Comparison of ENCODE assay signal across 21 mouse cellular contexts in the genomic region with DNA sequence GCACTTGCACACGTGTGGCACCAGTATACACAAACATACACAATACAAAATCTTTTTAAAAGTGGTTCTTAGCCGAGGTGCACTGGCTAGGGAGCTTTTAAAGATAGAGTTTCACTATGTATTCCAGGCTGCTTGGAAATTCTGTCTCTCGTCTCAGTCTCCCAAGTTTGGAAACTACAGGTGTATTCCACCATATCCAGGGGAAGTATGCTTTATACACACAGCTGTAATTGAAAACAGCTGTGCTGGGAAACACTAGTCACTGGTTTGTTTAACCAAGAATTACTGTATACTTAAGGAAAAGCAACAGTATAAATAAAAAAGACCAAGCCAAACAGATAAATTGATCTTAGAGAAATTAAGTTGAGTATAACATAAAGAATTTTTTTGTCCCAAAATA.
"Had no signal": no experiment of that assay in that cellular context is flagged by ENCODE, and none has a peak within 500 bp of the region (broad histone marks: within the 10 kb centered on the region; RNA-seq: fewer than 3 reads in every experiment).

No protein-coding gene starts in this region.

- H3K4me3 ChIP-seq: lung, embryonic 15.5 days; megakaryocyte, embryonic 14.5 days; myocyte; neural tube, embryonic 13.5 days; neural tube, embryonic 15.5 days had no signal

- DNase-seq: lung, adult 2 months; lung, postnatal 14 days; lung, postnatal 36 days; midbrain, embryonic 14.5 days; retina, postnatal 1 day; right cerebral cortex, adult 18-20 months; right cerebral cortex, postnatal 25 days; right cerebral cortex, postnatal 4 days; spleen, adult 18-20 months; thymus, adult 18-20 months; thymus, postnatal 14 days; thymus, postnatal 36 days had no signal

- H3K4me1 ChIP-seq: lung, embryonic 15.5 days; neural tube, embryonic 13.5 days; neural tube, embryonic 15.5 days had no signal

- H3K27ac ChIP-seq: lung, embryonic 15.5 days; macrophage; neural tube, embryonic 13.5 days; neural tube, embryonic 15.5 days had no signal

- H3K9me3 ChIP-seq: neural tube, embryonic 13.5 days; neural tube, embryonic 15.5 days had no signal

- ATAC-seq: lung, postnatal 0 days; midbrain, embryonic 16.5 days had no signal

- H3K4me2 ChIP-seq: lung, embryonic 15.5 days; midbrain, embryonic 11.5 days; neural tube, embryonic 13.5 days; neural tube, embryonic 15.5 days had no signal

- H3K27me3 ChIP-seq: lung, embryonic 15.5 days; megakaryocyte, embryonic 14.5 days; neural tube, embryonic 13.5 days; neural tube, embryonic 15.5 days had no signal

- H3K9ac ChIP-seq: lung, embryonic 15.5 days; neural tube, embryonic 13.5 days; neural tube, embryonic 15.5 days had no signal

- H3K36me3 ChIP-seq: neural tube, embryonic 15.5 days had no signal
